Mouse (Mus musculus) WW6 (cell line): ENCODE measurements around the gene Tbx5.

Experiments used
- DNase-seq: peaks from one replicate; pipeline ENCODE4 v3.0.0-alpha.2; 2013; ENCODE audit warnings: low read depth, low spot score

Gene Tbx5

DNA sequence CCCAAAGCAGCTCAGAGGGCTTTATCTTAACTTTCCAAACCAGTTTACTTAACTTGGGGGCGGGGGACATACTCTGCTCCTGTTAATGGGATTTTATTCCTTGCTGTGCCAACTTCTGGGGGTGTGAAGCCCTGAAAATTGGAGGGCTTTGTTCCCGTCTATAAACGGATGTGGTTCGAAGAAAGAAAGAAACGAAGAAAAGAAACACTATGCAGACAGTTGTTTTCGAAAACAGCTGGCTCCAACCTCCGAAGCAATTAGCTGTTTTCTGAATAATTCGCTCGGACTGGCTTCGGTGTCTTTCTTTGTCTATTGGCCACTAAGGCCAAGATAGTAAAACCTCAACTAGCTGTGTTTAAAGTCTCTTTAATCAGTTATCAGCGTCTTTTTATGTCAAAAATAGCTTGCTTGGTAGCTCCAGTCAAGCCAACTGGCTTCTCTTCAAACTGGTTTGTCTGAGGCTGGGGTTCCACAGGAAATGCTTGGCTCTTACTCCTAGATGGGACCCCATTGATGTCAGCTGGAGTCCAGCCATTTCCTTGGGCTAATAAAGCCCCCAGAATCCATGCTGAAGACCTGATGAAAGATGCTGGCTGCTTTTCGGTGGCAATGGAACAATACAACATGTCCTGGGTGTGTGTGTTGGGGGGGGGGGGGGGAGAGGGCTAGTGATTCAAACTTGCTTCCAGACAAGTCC lies 21.3 kb upstream of the Tbx5 start:
- no peak for DNase-seq

DNA sequence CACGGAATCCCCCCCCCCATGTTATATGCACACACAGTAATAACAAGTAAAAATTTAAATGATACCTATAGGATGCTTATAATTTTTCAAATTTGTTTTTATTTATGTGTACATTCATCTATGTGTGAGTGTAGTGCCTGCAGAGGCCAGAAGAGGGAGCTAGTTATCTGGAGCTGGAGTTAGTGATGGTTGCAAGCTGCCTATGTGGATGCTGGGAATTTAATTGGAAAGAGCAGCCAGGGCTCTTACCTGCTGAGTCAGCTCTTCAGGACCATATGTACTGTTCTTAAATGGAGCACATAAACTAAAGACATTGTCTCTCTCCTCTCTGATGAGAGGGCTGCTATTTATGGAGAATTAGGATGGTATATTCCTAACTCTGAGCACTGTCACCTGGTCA lies 17.2 kb upstream of the Tbx5 start:
- no peak for DNase-seq

GRCm38 (mm10) chr5:119820452-119820851 lies 12.0 kb upstream of the Tbx5 start:
- DNase-seq, result no peak

GRCm38 (mm10) chr5:119821506-119821905 lies 11.0 kb upstream of the Tbx5 start:
- no peak for DNase-seq

GRCm38 (mm10) chr5:119827341-119827740 lies 5.1 kb upstream of the Tbx5 start:
- DNase-seq, result no peak

- no peak for DNase-seq
Measured at GRCm38 (mm10) chr5:119830611-119831010, 1.9 kb upstream of the Tbx5 start.

DNA sequence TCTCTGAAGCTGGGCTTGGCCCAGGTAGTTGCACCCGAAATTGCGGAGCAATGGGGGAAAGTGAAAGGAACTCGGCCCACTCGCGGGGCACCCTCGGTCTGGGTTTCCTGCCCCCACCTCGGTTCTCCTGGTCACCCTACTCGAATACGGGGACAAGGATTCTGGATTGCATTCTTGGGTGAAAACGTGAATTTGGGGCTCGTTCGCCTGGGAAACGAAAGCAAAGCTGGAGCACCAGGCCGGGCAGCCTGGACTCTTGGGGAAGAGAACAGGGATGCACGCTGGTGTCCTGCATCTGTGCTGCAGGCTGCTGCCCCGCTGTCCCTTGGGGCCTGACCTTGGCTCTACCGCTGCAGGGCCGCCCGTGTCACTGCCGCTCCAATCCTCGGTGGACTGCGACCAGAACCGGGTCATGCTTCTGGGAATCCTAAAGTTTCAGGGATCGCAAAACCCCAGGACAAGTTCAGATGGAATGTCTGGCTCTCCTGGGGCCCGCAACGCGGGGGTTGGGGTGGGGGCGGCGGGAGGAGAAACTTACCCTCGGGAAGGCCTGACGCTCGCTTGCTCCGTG lies 1.2 kb upstream of the Tbx5 start:
- DNase-seq, result no peak

DNA sequence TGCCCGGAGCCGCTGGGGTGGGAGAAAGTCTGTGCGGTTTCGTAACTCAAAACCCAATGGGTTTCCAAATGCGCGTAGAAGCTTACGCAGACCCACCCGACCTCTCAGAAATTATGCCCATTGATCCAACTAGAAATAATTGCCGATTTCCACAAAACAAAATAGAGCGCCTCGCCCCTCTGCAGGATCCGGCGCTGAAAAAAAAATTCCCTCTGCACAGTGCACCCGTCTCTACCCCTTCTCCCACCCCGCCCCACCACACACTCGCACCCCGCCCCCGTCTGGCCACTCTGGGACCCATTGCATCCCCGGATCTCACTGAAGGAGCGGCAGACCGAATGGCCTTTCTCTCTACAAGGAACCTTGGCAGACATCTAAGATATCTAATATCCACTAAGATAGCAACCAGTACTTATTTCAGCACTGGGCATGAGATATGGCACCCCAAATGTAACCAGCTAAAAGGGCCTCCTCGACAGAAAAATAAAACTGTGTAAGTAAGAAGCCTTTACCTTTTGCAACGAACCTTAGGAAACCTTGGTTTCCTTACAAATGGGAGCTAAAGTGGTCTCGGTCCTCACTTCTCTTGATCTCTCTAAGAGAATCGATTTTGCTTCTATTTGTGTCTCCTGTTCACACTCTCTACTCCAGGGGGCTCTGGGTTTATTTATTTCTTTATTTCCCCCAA lies 533 bp upstream of the Tbx5 start:
- no peak for DNase-seq

GRCm38 (mm10) chr5:119833223-119834030 lies 959 bp downstream of the Tbx5 start:
- DNase-seq, result no peak

GRCm38 (mm10) chr5:119834031-119834403 lies 1.5 kb downstream of the Tbx5 start:
- DNase-seq, result no peak

DNA sequence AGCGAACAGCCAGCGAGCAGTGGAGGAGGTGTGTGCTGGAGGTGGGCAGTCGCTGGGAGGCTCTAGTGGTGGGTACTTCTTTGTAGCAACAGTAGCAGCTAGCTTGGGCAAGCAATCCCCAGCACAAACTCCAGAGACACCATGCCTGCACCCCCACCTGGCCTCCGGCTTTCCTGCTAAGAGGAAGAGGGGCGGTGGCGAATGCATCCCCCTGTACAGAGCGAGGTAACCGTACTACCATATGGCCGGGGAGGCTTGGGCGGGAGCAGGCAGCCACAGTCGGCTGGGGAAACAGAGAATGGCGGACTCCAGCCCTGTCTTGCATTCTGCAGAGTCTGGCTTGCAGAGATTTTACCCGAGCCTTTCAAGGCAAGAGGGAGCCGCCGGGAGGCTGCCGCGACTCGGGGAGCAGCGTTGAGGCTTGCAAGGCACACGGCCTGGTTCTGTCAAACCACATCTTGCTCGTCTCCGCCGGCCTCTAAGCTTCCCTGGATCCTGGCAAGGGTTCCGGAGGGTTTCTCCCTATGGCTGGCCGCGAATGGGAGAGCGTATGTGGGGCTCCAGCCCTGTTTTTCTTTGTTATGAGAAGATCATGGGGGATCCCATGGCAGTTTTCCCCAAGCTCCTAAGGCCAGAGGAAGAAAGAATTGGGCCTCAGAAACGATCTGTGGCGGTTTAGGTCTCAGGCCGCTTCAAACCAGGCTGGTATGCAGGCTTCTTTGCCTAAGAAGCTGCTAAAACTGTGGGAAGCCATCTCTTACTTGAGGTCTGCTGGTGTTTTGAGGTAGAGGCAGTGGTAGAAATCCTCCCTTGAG lies 2.8 kb downstream of the Tbx5 start:
- no peak for DNase-seq

DNA sequence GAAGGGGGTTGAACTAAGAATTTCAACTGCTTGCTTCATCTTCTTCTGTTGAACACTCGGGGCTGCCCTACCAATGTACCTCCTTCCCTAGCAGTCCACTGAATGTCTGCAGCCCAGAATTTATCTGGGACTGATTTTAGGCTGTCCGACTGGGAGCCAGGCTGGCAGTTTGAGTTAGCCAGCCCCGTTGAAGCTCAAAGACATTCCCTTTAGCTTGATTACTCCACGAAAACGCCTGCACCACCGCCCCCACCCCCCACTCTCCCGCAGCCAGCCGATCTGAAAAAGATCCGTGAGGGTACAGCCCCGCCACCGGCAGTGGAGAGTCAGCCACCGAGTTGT lies 3.4 kb downstream of the Tbx5 start:
- no peak for DNase-seq

DNA sequence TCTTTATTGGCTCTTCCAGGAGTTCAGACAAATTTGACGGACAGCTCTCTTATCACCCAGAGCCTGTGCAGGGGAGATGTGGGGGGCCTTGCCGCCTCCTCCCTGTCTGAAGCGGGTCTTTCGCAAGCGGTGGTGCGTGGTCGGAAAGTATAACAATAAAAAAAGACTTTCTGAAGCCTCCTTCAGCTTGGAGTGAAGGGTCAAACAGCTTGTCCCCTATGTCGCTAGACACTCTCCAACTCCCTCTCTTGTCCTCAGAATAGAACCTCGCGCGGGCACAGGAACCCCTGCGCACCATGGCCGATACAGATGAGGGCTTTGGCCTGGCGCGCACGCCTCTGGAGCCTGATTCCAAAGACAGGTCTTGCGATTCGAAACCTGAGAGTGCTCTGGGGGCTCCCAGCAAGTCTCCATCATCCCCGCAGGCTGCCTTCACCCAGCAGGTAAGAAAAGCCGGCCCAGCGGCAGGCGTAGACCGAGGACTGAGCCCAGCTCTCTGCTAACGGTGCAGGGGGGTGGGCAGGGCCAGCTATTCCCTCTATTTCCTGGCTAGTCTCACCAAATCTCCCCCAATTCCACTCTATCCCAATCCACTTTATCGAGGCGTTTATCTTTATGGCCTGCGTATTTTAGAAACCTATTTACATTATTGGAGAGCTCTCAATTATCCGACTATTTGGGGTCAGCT lies 4.3 kb downstream of the Tbx5 start:
- DNase-seq, result no peak

GRCm38 (mm10) chr5:119837306-119837675 lies 4.8 kb downstream of the Tbx5 start:
- DNase-seq, result no peak

DNA sequence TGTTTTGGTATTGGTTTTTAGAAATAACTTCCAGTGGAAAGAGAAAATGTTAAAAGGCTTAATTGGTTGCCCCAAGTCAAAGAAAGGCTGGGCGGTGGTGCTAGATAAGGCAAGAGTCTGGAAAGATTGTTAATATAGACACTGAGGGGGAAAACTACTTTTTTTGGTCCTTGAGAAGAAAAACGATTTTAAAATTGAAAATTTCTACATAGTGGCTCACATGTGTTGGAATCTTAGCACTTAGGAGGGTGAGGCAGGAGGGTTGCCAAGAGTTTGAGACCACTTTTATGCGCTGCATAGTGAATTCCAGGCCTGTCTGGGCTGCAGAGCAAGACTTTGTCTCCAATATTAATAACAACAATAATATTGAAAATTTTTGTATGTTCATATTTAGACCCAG lies 5.4 kb downstream of the Tbx5 start:
- no peak for DNase-seq

- DNase-seq, result no peak
Measured at GRCm38 (mm10) chr5:119838441-119838840, 6.0 kb downstream of the Tbx5 start.

GRCm38 (mm10) chr5:119839156-119839555 lies 6.7 kb downstream of the Tbx5 start:
- no peak for DNase-seq

GRCm38 (mm10) chr5:119839616-119840368 lies 7.3 kb downstream of the Tbx5 start:
- DNase-seq, result no peak

DNA sequence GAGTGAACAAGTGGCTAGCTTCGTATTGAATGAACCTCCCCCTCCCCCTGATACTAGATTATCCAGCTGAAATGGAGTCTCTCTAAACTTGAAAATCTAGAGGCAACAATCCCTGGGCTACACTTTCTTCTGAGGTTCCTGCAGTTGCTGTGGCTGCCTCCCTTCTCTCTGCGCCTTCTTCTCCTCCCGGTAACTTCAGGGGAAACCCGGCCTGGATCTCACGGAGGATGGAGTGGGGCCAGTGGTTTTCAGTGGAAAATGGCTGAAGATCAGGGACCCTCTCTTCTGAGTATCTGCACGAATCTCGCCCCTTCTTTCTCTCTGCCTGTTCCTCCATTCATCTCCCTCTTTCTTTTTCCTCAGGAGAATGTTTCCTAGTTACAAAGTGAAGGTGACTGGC lies 7.9 kb downstream of the Tbx5 start:
- no peak for DNase-seq
